Mouse (Mus musculus) left cerebral cortex, postnatal 25 days (tissue): Measurements from ENCODE around the gene Rfc4. TPM values are rescaled to one million over a fixed set of nuclear protein-coding genes. Genes with fewer than 3 reads are reported as not detected.
"Not testable (repeated sequence)": the region's sequence is repeated elsewhere in the genome, so short reads cannot be mapped to it uniquely, and the experiment has no call there.

Experiments used
- DNase-seq, 2 experiments: peaks; one replicate each; pipeline ENCODE4 v3.0.0; 2022; ENCODE audit warnings: low spot score in 2 of 2, mixed read lengths in 1 of 2
- intact Hi-C: fragments of 180-260 bp; cut with DNase I; formaldehyde crosslinking; loops from one replicate; pipeline ENCODE4 v1.15.1; 2025
- total RNA-seq, 2 experiments: library from RNA; stranded (reverse); gene quantifications; 2 replicates each; pipeline ENCODE4 v1.2.3; 2021

Rfc4 gene
- total RNA-seq, 2 experiments from 2014 or later = 3.6 to 4.4 TPM

GRCm38 (mm10) chr16:23107231-23107942 is 20.1 kb downstream of the Rfc4 start, which contains the start of gene Eif4a2:
TSS of gene Eif4a2 (plus strand) at chr16:23107444.
- DNase-seq = peak; percentile 93 to 94
- intact Hi-C loops = loop anchor here (1.0 to 5.0 kb wide), 2 partner anchors 20 to 250 kb away; partner anchors contain the start of genes Dnajb11, Rfc4 and Tbccd1

DNA sequence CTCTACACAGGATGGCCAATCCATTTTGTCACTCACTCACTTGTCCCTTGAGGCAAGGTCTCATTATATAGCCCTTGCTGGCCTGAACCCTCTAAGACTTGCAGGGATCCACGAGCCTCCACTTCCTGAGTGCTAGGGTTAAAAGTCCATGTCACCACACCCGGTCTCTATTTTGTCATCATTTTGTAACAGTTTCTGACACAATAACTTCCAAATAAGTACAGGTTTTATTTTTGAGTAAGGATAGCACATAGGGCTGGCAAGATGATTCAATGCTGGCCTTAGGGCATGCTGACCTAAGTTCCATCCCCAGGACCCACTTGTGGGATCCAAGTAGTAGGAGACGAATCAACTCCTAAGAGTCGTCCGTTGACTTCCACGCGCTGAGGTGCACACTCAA is 21.4 kb downstream of the Rfc4 start:
- DNase-seq = no peak
- intact Hi-C loops = loop anchor here (5.0 kb wide), 1 partner anchor 249 kb away; the partner anchor contains the start of genes Dnajb11 and Tbccd1

GRCm38 (mm10) chr16:23103841-23104240 is 23.7 kb downstream of the Rfc4 start:
- DNase-seq = no peak
- intact Hi-C loops = no loop called here

GRCm38 (mm10) chr16:23103038-23103745 is 24.3 kb downstream of the Rfc4 start:
- no peak for DNase-seq
- intact Hi-C loops = no loop called here

DNA sequence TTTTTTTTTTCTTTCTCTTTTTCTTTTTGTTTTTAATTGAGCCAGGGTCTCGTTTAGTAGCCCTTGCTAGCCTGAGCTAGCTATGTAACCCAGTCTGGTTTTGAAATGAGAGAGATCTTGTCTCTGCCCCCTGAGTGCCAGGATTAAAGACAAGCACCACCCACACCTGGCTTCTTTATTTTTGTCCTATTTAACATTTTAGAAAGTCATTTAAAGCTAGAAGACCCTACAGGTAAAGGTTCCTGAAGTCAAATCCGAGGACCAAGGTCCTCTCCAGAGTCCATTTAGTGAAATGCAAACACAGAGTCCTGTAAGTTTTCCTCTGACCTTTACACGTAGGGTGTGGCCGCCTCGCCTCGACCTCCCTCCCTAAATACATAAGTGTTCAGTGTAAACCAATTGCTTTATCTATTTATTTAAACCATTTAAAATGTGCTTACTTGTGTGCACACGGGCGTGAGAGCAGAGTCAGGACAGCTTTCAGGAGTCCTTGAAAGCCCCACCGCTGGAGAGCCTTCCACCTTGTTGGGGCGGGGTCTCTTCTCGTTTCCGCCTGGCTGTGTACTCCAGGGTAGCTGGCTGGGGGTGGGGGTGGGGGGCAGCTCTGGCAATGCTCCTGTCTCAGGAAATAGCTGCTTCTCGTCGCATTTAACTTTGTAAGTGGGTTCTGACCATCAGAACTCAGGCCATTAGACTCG is 25.0 kb downstream of the Rfc4 start:
- intact Hi-C loops = no loop called here
- no peak for DNase-seq

GRCm38 (mm10) chr16:23100613-23101012 is 26.9 kb downstream of the Rfc4 start:
- DNase-seq = no peak

GRCm38 (mm10) chr16:23100099-23100575 is 27.4 kb downstream of the Rfc4 start:
- DNase-seq = no peak
- intact Hi-C loops = no loop called here

More at GRCm38 (mm10) chr16:23100613-23101012, 26.9 kb downstream of the Rfc4 start:
- intact Hi-C loops = no loop called here

GRCm38 (mm10) chr16:23099632-23100031 is 27.9 kb downstream of the Rfc4 start:
- no peak for DNase-seq
- intact Hi-C loops = no loop called here

GRCm38 (mm10) chr16:23098105-23098452 is 29.5 kb downstream of the Rfc4 start:
- intact Hi-C loops, DNase-seq: not testable (repeated sequence)

DNA sequence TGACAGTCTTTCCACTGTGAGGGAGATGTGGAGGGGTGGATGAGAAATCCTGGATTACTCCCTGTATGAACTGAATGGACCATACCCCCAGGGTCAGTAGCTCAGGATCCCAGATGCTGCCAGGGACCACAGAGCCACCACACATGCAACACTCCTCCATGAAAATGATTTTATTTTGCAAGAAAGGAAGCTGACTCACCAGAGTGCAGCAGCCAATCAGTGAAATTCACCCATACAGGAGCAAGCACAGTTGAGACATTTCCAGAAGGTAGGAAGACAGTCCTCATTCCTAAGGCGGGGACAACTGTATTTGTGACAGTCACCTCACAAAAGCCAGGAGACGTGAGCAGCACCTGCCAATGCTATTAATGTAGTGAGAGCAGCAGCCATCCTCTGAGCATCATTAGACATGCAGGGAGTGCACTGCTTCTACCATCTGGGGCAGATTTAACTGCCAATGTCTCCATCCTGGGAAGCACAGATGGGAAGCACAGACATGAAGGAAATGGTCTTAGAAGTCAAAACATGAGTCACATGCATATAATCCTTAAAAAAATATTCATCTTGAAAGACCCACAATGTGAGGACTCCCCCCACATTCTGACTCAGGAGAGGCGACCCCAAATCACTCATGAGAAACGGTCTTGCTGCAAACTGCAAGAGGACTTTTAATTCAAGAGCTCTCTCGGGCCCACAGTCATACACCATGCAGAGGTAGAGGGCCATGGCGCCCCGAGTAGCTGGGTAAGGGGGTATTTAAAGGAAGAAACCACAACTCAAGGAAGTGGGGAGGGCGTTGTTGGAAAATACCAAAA is 30.0 kb downstream of the Rfc4 start:
- intact Hi-C loops = not testable (repeated sequence)
- DNase-seq = peak; percentile 27 to 68

- intact Hi-C loops, DNase-seq: not testable (repeated sequence)
These were observed 30.7 kb downstream of the Rfc4 start for GRCm38 (mm10) chr16:23096886-23097285.

DNA sequence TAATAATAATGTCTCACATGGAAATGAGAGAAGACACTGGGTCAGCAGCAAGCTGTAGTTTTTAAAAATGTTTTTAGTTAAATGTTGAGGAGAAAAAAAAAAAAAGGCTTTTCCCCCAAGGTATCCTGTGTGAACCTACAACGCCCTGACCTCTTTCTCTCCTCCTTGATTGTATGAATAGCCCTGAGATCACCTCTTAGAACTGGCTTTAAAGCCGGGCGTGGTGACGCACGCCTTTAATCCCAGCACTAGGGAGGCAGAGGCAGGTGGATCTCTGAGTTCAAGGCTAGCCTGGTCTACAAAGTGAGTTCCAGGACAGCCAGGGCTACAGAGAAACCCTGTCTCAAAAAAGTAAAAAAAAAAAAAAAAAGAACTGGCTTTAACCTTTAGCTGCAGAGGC is 32.0 kb downstream of the Rfc4 start:
- intact Hi-C loops, DNase-seq: not testable (repeated sequence)

GRCm38 (mm10) chr16:23094136-23094535 is 33.4 kb downstream of the Rfc4 start:
- no peak for DNase-seq
- intact Hi-C loops = no loop called here

DNA sequence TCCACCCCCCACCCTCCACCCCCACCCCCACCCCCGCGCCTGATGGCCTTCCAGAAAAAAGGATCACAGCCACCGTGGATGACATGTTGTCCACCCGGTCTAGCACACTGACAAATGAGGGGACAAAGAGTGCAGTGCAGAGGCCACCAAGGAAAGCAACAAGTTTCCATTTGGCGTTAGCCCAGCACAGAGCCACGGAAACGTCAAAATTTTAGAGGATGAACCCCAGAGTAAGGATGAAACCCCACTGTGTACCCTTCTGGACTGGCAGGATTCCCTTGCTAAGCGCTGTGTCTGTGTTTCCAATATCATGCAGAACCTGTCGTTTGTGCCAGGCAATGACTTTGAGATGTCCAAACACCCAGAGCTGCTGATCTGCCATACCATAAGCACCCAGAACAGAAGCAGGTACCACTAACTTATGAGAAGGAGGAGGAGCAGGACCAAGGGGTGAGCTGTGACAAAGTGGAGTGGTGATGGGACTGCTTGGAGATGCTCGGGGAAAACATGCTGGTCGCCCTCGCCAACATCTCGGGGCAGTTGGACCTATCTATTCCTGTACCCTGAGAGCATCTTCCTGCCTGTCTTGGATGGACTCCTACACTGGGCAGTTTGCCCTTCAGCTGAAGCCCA is 34.1 kb downstream of the Rfc4 start:
- intact Hi-C loops = no loop called here
- no peak for DNase-seq

- DNase-seq, intact Hi-C loops: not testable (repeated sequence)
These were observed 36.2 kb downstream of the Rfc4 start for GRCm38 (mm10) chr16:23091345-23091744.

GRCm38 (mm10) chr16:23088491-23088890 is 39.0 kb downstream of the Rfc4 start:
- DNase-seq = not testable (repeated sequence)
- intact Hi-C loops = loop anchor here (1.0 to 5.0 kb wide), 2 partner anchors 47 to 314 kb away; no protein-coding TSS in a partner anchor

DNA sequence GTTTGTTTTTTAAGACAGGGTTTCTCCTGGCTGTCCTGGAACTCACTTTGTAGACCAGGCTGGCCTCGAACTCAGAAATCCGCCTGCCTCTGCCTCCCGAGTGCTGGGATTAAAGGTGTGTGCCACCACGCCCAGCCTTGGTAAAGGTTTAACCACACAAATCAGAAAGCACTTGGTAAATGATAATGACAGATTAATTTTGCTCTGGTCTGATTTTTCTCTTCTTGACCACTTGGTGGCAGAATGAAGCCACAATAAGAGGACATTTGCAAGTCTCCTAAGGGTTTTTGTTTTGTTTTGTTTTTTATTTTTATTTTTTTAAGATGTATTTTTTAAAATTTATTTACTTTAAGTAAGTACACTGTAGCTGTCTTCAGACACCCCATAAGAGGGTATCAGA is 39.8 kb downstream of the Rfc4 start:
- not testable (repeated sequence) for DNase-seq
- intact Hi-C loops = loop anchor here (1.0 to 5.0 kb wide), 2 partner anchors 48 to 315 kb away; no protein-coding TSS in a partner anchor

DNA sequence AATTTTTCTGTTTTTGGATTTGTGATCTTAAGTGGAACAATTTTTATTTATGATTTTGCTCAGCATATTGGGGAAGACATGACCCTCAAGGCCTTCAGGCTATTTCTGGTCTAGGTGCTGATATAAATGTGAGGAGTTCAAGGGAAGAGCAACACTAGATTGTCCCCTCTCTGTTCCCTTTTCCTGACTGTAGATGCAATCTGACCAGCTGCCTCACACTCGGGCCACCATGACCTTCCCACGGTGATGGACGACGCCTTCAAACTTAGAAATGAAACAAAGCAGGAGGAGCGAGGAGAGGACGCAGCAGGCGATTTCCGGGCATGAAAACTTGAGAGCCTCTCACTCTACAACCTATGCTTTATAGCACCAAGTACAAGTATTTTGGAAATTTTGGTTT is 40.4 kb downstream of the Rfc4 start:
- intact Hi-C loops = loop anchor here (5.0 kb wide), 1 partner anchor 315 kb away; no protein-coding TSS in a partner anchor
- DNase-seq = not testable (repeated sequence)

- intact Hi-C loops, DNase-seq: not testable (repeated sequence)
These were observed 50.0 kb downstream of the Rfc4 start for GRCm38 (mm10) chr16:23077516-23077915.
